Mouse (Mus musculus): ENCODE measurements around the gene Laptm4a. TPM values are rescaled to one million over a fixed set of nuclear protein-coding genes. Genes with fewer than 3 reads are reported as not detected.

Laptm4a gene
- total RNA-seq (2015) = 121 and 132 TPM in 2 replicates
- total RNA-seq (2017) = 192 and 195 TPM in 2 replicates

- ATAC-seq (ENCODE audit: poor library complexity, severe bottlenecking) = peak; percentile 90
These were observed at the start of gene Laptm4a for GRCm38 (mm10) chr12:8921394-8922368. TSS of gene Laptm4a (plus strand) at chr12:8921664.

- no peak for ATAC-seq (ENCODE audit: poor library complexity, severe bottlenecking)
These were observed 45.9 kb upstream of the Laptm4a start for GRCm38 (mm10) chr12:8875583-8875982.

GRCm38 (mm10) chr12:8876865-8877264 is 44.6 kb upstream of the Laptm4a start:
- no peak for ATAC-seq (ENCODE audit: poor library complexity, severe bottlenecking)

GRCm38 (mm10) chr12:8877413-8877812 is 44.1 kb upstream of the Laptm4a start:
- ATAC-seq (ENCODE audit: poor library complexity, severe bottlenecking) = no peak

- no peak for ATAC-seq (ENCODE audit: poor library complexity, severe bottlenecking)
These were observed 42.7 kb upstream of the Laptm4a start for GRCm38 (mm10) chr12:8878752-8879151.

GRCm38 (mm10) chr12:8879389-8879788 is 42.1 kb upstream of the Laptm4a start:
- no peak for ATAC-seq (ENCODE audit: poor library complexity, severe bottlenecking)

GRCm38 (mm10) chr12:8881736-8882135 is 39.7 kb upstream of the Laptm4a start:
- ATAC-seq (ENCODE audit: poor library complexity, severe bottlenecking) = peak; percentile 66

GRCm38 (mm10) chr12:8882376-8882775 is 39.1 kb upstream of the Laptm4a start:
- ATAC-seq (ENCODE audit: poor library complexity, severe bottlenecking) = no peak

GRCm38 (mm10) chr12:8884426-8885145 is 36.9 kb upstream of the Laptm4a start:
- ATAC-seq (ENCODE audit: poor library complexity, severe bottlenecking) = no peak

GRCm38 (mm10) chr12:8885146-8885543 is 36.3 kb upstream of the Laptm4a start:
- ATAC-seq (ENCODE audit: poor library complexity, severe bottlenecking) = no peak

- no peak for ATAC-seq (ENCODE audit: poor library complexity, severe bottlenecking)
These were observed 35.5 kb upstream of the Laptm4a start for GRCm38 (mm10) chr12:8885950-8886349.

- no peak for ATAC-seq (ENCODE audit: poor library complexity, severe bottlenecking)
These were observed 33.0 kb upstream of the Laptm4a start for GRCm38 (mm10) chr12:8888445-8888844.

- ATAC-seq (ENCODE audit: poor library complexity, severe bottlenecking) = peak; percentile 84
These were observed 32.3 kb upstream of the Laptm4a start for GRCm38 (mm10) chr12:8889117-8889665.

- ATAC-seq (ENCODE audit: poor library complexity, severe bottlenecking) = no peak
These were observed 28.5 kb upstream of the Laptm4a start for GRCm38 (mm10) chr12:8892876-8893532.

GRCm38 (mm10) chr12:8897140-8897539 is 24.3 kb upstream of the Laptm4a start:
- no peak for ATAC-seq (ENCODE audit: poor library complexity, severe bottlenecking)

GRCm38 (mm10) chr12:8898879-8899785 is 22.3 kb upstream of the Laptm4a start:
- no peak for ATAC-seq (ENCODE audit: poor library complexity, severe bottlenecking)

GRCm38 (mm10) chr12:8900107-8900698 is 21.3 kb upstream of the Laptm4a start:
- no peak for ATAC-seq (ENCODE audit: poor library complexity, severe bottlenecking)

GRCm38 (mm10) chr12:8900919-8901663 is 20.4 kb upstream of the Laptm4a start:
- peak; percentile 35 for ATAC-seq (ENCODE audit: poor library complexity, severe bottlenecking)

- ATAC-seq (ENCODE audit: poor library complexity, severe bottlenecking) = no peak
These were observed 19.5 kb upstream of the Laptm4a start for GRCm38 (mm10) chr12:8901934-8902333.
